Mouse (Mus musculus) hindlimb bud, embryonic 11.5 days (tissue): ENCODE data around the gene Nsrp1.

ENCODE experiments used
- DNase-seq: peaks from one replicate; pipeline ENCODE4 v3.0.0-alpha.2; 2012; ENCODE audit warnings: low read depth, low spot score; ENCODE audit errors: extremely low spot score

Gene Nsrp1

GRCm38 (mm10) chr11:77061951-77062350, 16.3 kb downstream of the Nsrp1 start:
- DNase-seq, result no peak

- no peak for DNase-seq
Observed at GRCm38 (mm10) chr11:77042816-77043215, 35.4 kb downstream of the Nsrp1 start.

- DNase-seq, result no peak
Observed at GRCm38 (mm10) chr11:77041891-77042290, 36.3 kb downstream of the Nsrp1 start.

GRCm38 (mm10) chr11:77031151-77031934, 46.9 kb downstream of the Nsrp1 start:
- DNase-seq, result no peak

GRCm38 (mm10) chr11:77028157-77028556, 50.1 kb downstream of the Nsrp1 start:
- no peak for DNase-seq

- no peak for DNase-seq
Observed at GRCm38 (mm10) chr11:77026559-77026958, 51.7 kb downstream of the Nsrp1 start.

GRCm38 (mm10) chr11:77021749-77022396, 56.4 kb downstream of the Nsrp1 start:
- DNase-seq, result no peak

GRCm38 (mm10) chr11:77019539-77019938, 58.7 kb downstream of the Nsrp1 start:
- DNase-seq, result no peak

GRCm38 (mm10) chr11:77018046-77018445, 60.2 kb downstream of the Nsrp1 start:
- DNase-seq, result no peak

GRCm38 (mm10) chr11:77010762-77011475, 67.3 kb downstream of the Nsrp1 start:
- no peak for DNase-seq

- no peak for DNase-seq
Observed at GRCm38 (mm10) chr11:77009069-77010025, 68.9 kb downstream of the Nsrp1 start.

- DNase-seq, result no peak
Observed at GRCm38 (mm10) chr11:77006616-77007015, 71.6 kb downstream of the Nsrp1 start.

- DNase-seq, result no peak
Observed at GRCm38 (mm10) chr11:77005881-77006280, 72.4 kb downstream of the Nsrp1 start.

GRCm38 (mm10) chr11:77002361-77002760, 75.9 kb downstream of the Nsrp1 start:
- DNase-seq, result no peak

- no peak for DNase-seq
Observed at GRCm38 (mm10) chr11:77000741-77001140, 77.5 kb downstream of the Nsrp1 start.

- no peak for DNase-seq
Observed at GRCm38 (mm10) chr11:76998705-76999226, 79.5 kb downstream of the Nsrp1 start.

GRCm38 (mm10) chr11:76997916-76998704, 80.1 kb downstream of the Nsrp1 start, which contains the start of gene Slc6a4:
Slc6a4 (plus strand) TSS chr11:76998603.
- peak; percentile 26 for DNase-seq

GRCm38 (mm10) chr11:76997305-76997704, 80.9 kb downstream of the Nsrp1 start:
- peak; percentile 30 for DNase-seq

GRCm38 (mm10) chr11:76995966-76996672, 82.1 kb downstream of the Nsrp1 start:
- DNase-seq, result no peak
